Mouse (Mus musculus) forelimb bud, embryonic 11.5 days (tissue): ENCODE measurements around the gene Fmc1.
"Not testable (repeated sequence)": the region's sequence is repeated elsewhere in the genome, so short reads cannot be mapped to it uniquely, and the experiment has no call there.

Experiments used
- DNase-seq: peaks from one replicate; pipeline ENCODE4 v3.0.0-alpha.2; 2012; ENCODE audit warnings: low read depth, low spot score

The Fmc1 gene

DNA sequence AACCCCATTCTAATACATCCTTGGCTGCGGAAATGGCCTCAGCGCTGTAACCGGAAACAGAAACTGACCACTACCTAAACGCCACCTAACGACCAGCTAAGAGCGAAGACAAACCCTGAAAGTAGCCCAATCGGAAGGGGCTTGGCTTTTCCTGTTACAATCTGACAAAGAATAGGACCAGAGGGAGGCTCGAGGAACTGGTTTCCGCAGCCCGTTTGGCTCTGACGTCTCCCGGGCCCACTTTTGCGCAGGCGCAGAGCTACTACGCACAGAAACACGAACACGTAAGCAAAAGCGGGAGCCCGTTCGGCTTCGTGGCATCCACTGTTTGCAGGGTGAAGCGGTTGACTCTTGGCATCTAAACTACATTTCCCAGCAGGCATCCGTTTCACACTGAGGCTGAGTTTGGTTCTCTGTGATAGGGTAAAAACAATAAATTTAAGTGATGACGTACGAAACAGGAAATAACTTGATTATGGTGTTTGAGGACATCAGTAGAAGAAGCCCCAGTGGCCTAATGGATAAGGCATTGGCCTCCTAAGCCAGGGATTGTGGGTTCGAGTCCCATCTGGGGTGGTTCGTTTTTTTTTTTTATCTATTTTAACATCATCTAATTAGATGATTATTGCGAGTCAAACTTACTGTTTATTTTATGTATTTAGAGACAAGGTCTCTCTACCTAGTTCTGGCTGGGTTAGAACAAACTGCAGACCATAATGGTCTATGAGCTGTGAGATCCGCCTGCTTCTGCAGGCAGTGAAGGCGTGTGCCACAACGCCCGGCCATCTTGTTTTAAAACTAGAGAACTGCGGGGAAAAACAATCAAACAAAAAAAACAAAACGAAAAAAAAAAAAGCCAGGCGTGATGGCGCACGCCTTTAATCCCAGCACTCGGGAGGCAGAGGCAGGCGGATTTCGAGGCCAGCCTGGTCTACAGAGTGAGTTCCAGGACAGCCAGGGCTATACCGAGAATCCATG lies at the start of gene Fmc1:
Gene Fmc1 (plus strand): TSS at position 75 of the 978 bp plus-strand sequence.
- peak; percentile 99 for DNase-seq

DNA sequence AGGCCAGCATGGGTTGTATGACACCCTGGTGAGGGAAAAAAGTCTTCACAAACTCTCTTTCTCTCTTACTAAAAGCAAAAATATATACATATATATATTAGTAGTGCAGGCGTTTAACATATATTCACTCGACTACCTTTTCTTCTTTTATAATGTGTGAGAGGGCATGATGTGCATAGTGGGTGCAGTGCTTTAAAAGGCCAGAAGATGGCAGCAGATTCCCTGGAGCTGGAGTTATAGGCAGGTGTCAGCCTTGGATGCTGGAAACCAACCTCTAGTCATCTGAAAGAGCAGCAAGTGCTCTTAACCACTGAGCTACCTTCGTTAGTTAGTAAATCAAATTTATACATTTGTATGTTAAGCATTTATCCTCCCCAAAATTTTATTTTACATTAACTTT lies 40.8 kb upstream of the Fmc1 start:
- DNase-seq: peak; percentile 48

DNA sequence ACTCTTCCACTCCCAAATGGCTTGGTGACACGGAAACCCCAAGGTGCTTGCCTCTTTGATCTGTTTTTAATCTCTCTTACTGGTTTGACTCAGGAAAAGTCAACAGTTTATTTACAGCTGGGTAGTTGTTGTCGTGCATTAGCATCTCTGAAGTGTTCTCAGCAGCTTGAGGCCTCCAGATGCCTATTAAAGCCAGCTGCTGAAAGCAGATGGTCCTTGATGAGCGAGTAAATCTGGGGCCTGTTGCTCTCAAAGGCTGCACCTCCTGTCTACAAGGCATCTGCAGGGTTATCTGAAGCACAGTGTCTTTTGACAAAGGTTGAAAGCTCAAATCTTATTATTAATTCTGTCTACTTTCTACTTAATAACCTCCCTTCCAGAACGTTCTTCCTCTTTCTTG lies 37.7 kb upstream of the Fmc1 start:
- no peak for DNase-seq

DNA sequence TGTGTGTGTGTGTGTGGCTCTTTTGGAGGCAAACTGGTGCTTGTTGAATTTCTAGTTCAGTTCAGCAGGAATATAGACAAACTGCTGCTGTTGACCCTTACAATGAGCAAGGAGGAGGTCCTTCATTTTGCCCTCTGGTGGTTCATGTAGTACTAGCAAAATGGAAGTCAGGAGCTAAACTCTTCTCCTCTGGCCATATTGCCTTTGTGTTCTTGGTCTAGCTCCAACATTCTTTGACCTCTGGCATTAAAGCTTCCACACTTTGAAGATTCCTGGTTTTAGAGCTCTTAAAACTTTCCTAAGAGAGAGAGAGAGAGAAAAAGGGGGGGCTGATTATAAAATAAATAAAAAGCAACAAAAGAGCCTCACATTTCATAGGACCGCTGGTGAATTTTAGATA lies 21.2 kb upstream of the Fmc1 start:
- DNase-seq: no peak

DNA sequence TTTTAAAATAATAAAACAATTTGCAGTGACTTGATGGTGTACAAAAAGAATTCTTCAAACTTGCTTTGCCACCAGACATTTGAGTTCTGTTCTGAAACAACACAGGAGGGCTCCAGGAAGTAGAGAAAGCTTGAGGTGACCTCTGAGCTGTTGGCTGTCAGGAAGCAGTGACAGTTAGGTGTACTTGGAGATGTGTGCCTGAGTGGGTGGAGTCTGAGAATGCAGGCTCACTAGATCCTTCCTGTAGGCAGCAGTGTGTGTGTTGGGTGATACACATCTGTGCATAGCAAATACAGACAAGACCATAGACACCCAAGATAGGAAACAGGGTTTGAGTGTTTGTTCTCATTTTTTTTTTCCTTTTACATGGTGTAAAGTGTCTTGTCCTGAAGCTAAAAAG lies 20.5 kb upstream of the Fmc1 start:
- no peak for DNase-seq

DNA sequence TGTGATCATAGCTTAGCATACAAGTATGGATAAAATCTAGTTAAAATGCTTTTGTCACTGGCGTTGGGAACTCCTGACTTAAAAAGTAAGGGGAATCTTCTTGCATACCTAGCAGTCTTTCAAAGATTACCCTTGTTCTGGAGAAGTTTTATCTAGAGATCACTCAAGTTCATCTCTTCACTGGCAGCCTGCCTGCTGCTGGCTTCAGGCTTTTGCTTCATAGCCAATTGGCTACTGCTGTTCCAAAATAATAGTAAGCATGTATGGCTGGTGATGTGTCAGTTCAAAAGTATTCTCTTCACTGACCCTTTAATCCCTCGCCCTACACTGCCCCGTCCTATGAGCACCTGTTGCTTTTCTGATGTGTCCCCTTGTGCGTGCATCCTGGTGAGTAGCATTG lies 18.1 kb upstream of the Fmc1 start:
- no peak for DNase-seq

DNA sequence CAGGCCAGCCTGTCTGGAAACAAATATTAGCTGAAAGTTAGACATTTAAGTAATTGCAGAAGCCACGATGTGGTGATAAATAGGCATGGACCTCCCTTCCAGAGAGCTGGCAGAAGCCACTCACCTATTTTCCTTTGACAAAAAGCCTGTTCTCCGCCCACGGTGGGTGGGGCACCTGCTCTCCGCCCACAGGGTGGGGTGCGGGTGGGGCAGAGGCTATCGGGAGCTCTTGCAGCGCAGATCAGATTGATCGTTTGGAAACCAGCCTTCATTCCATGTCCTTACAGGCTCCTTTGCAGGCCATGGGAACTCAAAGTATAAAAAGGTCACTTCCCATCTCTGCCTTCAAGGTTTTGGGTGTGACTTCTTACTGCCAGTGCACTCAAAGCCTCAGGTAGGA lies 9.5 kb upstream of the Fmc1 start:
- no peak for DNase-seq

DNA sequence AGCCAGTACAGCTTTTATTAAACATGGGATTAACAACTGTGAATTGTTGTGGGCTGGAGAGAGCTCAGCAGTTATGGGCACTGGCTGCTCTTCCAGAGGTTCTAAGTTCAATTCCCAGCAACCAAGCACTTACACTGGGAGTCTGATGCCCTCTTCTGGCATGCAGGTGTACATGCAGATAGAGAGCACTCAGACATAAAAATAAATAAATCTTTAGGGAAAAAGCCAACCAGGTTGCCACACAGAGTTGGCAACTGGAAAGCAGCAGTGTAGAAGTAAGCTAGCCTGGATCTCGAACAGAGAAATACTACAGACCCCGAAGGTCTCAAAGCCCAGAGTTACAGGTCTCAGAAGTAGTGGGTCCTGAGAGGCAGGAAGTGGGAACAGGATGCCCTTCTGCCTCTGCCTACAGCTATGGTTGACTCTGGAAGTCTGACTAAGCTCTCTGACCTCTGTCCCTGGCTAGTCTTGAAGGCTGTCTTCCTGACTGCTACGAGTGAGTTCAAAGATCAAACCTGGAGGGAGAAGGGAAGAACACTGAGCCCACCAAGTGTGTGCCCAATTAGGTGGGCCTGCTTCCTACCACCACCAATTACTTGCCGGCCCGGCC lies 2.0 kb upstream of the Fmc1 start:
- peak; percentile 24 for DNase-seq

DNA sequence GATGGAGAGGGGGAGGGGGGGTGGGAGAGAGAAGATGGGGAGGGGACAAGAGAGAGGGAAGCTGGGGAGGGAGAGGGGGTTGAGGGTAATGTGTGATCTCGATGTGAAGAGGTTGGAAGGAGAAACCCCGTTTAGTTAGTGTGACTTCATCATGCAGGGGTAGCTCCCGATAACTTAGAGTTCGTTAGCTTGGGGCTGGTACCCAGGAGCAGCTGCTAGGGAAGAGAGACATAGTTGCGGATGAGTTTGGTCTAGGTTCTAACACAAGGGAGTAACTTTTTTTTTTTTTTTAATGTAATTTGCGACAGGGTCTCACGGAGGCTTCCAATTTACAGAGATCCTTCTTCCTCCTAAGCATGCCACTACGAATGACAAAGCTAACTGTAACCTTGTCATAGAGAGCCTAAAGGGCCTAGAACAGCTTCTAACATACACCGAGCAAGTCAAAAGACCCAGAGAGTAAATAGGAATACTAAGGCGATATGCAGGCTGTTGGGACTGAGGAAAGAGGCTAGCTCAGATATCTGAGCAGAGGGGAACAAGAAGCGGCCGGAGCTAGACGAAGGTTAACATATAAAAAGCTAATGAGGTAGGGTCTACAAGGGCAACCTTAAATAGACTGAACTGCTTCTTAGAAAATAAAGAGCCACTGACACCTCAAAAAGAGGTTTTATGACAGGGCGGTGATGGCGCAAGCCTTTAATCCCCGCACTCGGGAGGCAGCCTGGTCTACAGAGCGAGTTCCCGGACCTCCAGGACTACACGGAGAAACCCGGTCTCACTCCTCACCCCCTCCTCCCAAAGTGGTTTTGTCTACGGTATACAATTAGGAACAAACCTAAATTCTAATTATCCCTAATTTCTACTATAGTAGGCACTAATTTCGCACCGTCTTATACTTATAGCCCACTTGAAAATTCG lies 542 bp upstream of the Fmc1 start:
- peak; percentile 9 for DNase-seq

DNA sequence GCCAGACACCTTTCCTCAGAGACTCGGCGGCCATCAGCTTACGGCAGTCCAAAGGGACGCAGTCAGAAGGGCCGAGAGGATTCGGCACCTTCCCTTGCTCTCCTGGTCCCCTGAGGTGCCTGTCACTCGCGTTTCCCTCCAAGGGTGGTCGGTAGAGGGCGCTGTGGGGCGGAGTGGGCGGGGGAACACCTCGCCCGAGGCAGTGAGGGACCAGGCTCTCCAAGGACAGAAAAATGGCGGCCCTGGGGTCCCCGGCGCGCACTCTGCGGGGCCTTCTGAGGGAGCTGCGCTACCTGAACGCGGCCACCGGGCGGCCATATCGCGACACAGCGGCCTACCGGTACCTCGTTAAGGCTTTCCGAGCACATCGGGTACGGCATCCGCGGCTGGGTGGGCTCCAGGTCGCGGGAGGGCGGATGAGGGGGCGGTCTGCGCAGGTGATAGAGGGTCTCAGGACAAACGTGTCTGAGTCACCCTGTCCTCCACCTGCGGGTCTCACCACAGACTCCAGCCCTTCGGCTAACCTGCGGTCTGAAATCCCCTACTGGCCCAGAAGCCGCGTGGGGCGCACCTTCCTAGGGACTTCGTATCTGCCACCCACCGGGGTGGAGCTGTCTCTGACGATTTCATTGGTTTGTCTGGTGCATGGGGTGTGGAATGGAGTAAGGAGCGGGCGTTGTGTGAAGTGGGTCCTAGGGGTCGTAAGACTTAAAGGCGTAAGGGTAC lies 1.5 kb downstream of the Fmc1 start:
- peak; percentile 97 for DNase-seq

DNA sequence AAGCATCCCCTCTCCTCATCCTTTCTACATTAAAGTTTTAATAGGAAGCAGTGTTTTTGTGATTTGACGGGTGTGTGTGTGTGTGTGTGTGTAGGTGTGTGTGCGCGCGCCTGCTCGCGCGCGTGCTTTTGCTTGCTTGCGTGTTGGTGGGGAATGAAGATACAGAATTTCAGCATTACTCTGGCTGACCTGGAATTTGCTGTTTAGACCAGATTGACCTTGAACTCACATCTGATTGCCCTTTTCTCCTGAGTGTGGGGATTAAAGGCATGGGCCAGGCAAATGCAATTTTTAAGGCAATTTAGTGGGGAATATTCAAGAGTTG lies 2.0 kb downstream of the Fmc1 start:
- no peak for DNase-seq

DNA sequence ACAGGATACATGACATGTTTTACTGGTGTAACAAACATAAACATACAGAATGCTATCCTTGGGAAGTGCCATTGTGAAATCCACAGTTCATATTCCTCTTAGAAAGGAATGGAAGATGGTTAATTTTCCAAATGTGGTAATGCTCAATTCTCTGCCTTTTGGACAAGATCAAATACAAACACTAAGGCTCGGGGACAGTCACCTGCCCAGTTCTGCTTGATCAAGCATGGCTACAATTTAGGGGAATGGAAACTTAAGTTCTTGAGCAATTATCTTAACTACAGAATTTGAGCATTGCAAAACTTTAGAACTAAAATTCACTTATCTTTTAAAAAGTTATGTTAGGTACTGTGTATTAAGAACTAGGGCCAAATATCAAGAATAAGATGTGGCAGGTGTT lies 2.5 kb downstream of the Fmc1 start:
- DNase-seq: no peak

DNA sequence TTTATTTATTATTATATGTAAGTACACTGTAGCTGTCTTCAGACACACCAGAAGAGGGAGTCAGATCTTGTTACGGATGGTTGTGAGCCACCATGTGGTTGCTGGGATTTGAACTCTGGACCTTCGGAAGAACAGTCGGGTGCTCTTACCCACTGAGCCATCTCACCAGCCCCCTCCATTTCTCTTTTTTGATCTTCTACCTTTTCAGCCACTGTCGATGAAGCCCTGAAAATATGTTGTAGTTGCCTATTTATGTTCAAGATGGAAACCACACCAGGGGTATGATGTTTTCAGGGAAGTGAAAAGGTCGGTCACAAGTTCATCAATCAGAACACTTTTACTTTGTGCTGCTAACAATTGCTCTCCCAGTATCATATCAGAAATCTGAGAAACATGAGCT lies 10.8 kb downstream of the Fmc1 start:
- not testable (repeated sequence) for DNase-seq

DNA sequence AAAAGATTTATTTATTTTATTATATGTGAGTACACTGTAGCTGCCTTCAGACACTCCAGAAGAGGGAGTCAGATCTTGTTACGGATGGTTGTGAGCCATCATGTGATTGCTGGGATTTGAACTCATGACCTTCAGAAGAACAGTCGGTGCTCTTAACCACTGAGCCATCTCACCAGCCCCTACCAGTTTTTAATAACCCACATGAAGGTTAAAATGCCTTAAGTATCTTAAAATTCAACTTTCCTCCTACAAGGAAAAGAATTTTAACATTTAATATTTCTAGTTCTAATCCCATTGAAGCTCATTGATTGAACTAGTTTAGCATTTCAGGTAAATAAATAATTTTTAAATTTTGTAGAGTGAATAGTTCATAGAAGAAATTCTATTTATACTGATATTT lies 13.7 kb downstream of the Fmc1 start:
- DNase-seq: not testable (repeated sequence)

DNA sequence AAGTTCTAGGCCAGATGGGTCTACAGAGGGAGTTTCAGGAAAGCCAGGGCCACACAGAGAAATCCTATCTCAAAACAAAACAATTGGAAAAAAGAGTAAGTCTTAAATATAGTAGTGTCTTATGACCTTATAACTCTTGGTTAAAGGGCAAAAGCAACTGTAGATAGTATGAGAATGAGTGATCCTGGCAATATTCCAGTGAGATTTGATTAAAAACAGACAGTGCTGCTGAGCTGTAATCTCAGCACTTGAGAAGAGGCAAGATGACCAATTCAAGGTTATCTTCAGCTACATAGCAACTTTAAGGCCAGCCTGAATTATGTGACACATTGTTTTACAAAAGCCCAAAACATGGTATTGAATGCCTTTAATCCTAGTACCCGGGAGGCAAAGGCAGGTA lies 14.4 kb downstream of the Fmc1 start:
- DNase-seq: no peak

DNA sequence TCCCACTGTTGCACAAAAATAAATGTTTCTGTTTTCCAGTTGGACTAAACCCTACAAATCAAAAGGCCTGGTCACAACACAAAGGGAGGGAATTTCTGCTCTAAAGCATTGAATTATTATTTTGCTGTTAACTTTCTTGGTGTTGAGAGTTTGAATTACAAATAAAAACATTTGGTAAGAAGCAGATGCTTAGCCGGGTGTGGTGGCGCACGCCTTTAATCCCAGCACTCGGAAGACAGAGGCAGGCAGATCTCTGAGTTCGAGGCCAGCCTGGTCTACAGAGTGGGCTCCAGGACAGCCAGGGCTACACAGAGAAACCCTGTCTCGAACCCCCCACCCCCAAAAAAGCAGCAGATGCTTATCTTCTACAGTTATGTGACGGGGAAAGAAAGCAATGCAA lies 15.3 kb downstream of the Fmc1 start:
- DNase-seq: not testable (repeated sequence)

DNA sequence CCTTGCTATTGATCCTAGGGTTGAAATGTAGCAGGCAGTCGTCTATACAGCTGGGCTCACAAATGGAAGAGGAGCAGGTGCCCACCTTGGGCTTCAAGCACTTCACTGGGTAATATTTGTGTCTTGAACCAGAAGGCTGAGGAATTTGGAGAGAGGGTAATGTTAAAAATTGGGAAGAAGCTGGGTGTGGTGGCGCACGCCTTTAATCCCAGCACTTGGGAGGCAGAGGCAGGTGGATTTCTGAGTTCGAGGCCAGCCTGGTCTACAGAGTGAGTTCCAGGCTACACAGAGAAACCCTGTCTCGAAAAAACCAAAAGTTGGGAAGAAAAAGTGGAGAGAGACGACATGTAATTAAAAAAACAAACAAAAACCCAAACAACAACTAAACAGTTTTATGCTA lies 16.5 kb downstream of the Fmc1 start:
- not testable (repeated sequence) for DNase-seq

DNA sequence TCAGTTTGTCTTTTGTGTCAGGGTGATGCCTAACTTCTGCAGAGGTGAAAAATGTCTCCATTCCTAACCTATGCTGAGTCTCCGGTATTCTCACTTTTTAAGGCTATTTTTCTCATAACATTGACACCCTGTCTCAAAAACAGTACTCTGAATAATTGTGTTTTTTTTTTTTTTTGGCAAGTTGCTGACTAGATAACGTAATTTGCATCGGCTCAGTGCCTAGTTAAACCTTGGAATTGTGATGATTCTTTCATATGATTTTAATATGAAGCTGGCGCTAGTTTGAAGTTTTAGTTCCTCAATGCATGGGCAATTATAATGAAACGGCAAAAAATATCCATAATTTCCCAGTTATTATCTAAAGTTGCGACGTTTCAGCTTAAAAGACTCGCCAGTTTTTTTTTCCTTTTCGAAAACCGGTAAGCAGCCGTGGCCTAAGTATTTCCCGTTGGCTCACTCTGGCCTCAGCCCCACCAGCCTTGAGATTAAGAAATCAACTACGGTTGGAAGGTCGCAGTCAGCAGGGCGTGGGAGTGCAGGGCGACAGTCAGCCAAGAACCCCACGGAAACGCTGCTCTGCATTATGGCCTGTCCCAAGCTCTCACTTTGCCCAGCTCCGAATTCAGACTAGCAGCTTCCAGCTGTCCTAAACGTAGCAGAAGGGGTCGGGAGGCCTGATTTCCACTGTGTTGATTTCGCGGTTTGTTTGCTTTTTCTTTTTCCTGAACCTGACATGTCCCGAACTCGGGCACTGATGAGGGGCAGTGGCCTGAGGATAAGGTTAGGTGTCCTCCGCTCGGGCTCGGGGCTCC lies 17.2 kb downstream of the Fmc1 start:
- no peak for DNase-seq

DNA sequence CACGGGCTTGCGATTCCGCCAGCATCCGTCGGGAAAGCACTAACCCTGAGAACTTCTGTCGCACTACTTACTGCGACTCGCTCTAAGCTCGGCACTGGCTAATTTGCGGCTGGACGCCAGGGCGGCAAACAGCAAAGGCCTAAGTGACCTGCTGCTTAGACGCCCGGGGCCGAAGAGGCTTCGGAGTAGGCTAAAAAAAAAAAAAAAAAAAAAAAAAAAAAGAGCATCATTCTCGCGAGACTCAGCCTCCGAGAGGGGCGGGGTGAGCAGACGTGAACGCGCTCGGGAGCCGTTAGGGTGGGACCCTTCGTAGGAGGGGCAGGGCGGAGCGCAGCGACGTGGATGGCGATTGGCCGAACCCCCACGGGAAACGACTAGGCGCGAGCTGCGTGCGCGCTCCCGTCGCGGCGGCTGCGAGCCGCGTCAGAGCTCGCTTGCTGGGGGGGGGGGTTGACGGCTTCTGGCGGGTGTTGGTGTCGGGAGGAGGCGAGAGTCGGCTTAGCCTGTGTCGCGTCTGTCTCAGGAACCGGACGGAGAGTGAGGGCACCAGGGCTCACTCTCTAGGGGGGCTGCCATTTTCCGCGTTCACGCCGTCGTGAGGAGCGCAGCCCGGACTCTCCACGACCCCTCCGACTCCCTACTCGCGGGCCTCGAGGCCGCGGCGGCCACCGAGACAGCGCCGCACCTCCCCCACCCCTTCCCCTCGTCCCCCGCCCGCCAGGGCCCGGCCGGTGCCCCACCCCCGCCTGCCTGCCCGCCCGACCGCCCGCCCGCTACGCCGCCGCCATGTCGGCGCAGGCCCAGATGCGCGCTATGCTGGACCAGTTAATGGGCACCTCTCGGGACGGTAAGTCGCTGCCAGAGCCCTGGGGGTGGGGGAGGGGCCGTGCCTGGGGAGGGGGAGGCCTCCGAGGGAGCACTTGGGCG lies 18.0 kb downstream of the Fmc1 start, which contains the start of gene Luc7l2:
Gene Luc7l2 (plus strand): TSS at position 273 of the 927 bp plus-strand sequence.
- peak; percentile 99 for DNase-seq
